Mouse (Mus musculus): Measurements from ENCODE around the gene Lrfn4.

Lrfn4 gene

DNA sequence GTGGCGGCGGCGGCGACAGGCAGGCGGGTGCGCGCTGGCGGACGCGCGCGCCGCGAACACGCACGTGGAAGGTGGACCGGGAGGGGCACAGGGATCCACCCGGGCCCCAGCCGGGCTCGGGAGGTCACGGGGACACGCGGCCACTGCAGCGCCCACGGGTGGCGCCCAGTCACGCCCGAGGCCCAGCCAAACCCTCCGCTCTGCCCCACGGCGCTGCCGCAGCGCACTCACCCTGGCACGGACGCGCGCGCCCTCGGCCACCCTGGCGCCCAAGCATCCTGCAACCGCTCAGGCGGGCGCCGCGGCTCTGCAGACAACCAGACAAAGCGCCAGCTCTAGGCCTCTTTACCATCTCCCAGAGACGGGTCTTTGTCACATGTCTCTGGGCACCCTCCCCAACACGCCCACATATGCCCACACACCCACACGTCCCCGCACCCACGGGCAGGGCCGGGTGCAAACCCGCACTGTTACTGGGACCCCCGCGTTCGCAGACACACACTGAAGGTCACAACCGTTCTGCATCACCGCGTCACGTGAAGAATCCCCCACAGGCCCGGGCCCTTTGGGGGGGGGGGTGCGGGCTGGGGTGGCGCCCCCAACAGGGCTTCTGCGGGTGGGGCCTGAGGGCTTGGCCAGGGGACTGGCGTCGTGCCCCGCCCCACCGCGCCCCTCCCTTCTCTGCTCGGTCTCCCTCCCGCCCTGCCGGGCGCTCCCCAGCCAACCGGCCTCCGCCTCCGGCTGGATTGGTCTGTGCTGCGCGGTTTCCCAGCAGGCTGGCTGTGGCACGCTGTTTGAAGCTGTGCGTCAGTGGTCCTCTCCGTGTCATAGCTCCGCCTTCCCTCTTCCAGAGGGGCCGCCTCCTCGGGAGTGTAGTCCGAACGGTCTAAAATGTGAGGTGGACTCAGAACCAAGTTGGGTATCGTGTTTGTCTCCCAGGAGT lies at the start of gene Lrfn4:
TSS of gene Lrfn4 (minus strand) at position 517 of the 943 bp plus-strand sequence.
- peak; percentile 84 for DNase-seq (ENCODE audit: low spot score)

DNA sequence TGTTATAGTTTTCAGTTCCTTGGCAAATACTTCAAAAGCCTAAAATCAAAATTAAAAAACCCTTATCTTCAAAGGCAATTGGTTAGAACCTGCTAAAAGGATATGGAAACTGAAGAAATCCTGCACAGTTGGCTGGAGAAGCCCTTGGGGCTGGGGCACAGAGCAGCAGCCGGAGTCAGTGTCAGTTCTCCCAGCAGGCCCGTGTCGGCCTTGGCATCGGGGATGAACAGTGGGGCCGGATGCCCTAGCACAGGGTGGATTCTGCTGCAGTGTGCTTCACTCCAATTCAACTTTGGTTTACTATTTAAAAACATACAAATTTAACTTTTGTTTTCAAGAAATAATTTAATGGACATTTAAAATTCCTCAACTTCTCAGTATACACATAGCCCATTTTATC lies 42.7 kb upstream of the Lrfn4 start:
- DNase-seq (ENCODE audit: low spot score), result no peak

DNA sequence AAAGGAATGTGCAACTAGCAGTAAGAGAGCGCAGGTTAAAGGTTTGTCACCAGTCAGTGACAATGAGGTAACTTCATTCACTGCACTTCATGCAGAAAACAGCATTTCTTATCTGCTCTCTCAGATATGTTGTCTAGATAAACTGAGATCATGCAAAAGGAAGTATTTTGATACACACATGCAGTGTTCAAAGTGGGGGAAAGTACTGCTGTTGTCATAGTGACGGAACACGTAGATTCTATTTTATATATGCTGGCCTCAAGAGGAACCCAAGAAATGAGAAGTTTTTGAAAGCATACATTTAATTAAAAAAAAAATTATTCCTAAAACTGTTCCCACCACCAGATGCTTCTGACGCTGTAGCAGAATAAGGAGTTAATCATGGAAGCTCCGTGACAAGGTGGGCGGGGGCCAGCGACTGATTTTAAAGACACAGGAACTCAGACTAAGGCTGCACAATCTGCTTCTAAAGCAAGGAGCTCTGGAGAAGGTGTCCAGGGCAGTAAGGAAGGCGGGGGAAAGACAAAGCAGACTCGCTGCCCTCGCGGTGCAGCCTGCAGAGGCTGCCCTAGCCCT lies 31.5 kb upstream of the Lrfn4 start:
- no peak for DNase-seq (ENCODE audit: low spot score)

DNA sequence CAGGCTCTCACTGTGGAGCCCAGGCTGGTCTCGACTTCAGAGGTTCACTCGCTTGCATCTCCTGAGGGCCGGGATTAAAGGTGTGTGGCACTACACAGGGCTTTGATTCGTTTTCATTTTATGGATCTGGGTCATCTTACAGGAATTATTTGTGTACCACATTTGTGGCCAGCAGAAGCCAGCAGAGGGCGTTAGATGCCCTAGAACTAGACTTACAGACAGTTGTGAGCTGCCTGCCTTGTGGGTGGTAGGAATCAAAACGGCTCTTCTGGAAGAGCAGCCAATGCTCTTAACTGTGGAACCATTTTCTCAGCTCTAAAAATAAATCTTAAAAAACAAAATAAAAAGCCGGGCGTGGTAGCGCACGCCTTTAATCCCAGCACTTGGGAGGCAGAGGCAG lies 28.8 kb upstream of the Lrfn4 start:
- DNase-seq (ENCODE audit: low spot score), result no peak

DNA sequence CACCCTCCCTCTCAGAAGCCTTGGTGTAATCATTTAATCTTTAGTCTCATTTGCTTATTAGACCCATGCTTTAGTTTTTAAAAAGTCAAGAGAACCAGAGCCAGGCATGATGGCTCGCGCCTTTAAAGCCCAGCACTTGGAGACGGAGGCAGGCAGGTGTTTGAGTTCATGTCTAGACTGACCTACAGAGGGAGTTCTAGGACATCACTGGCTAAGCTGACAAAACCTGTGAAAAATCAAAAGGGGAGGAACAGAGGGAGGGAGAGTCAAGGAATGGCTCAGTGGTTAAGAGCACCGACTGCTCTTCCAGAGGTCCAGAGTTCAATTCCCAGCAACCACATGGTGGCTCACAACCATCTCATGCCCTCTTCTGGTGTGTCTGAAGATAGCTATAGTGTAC lies 20.5 kb upstream of the Lrfn4 start:
- no peak for DNase-seq (ENCODE audit: low spot score)

DNA sequence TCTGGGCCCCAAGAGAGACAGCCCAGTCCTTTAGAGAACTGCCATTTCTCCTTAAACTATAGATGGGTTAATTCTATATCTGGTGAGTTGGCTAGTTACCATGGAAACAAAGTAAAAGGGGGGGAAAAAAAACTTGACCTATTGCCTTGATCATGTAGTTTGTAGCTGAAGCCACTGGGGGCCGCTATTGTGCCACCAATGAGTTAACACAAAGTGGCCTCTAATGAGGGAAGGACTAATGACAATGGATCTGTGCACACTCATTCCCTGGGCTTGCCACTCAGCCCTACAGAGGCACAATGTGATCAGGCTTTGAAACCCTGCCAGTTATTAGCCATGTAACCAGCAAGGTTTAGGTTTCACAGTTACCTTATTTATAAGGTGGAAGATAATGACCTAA lies 13.4 kb upstream of the Lrfn4 start:
- DNase-seq (ENCODE audit: low spot score), result peak; percentile 71

DNA sequence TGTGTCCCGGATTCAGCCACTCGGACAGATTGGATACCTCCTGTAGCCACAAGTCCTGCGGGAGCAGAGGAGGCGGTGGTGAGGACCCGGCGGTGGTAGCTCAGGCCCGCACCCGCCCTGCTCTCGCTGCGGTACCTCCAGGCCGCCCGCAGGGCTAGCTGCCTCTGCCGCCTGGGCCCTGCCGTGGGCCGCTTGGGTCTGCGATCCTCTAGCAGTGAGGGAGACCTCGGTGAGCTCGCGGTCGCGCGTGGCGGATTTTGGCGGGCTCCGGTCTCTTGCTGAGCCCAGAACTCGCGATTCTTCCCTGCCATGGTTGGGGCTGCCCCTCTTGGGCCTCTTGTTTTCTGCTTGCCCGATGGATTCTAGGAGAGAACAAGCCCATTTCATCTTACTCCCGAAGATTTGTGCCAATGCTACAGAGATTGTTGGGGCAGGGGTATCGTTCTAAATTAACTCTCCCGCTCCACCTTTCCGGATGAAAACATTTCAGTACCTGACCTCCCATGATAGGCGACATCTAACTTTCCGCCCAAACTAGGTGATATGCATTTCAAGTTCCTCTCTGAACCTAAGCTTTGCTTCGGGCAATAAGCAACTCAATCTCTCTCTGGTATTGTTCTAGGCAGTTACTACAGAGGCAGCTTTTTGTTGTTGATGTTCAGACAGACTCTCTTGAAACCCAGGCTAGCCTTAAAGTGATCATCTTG lies 10.5 kb upstream of the Lrfn4 start:
- no peak for DNase-seq (ENCODE audit: low spot score)

DNA sequence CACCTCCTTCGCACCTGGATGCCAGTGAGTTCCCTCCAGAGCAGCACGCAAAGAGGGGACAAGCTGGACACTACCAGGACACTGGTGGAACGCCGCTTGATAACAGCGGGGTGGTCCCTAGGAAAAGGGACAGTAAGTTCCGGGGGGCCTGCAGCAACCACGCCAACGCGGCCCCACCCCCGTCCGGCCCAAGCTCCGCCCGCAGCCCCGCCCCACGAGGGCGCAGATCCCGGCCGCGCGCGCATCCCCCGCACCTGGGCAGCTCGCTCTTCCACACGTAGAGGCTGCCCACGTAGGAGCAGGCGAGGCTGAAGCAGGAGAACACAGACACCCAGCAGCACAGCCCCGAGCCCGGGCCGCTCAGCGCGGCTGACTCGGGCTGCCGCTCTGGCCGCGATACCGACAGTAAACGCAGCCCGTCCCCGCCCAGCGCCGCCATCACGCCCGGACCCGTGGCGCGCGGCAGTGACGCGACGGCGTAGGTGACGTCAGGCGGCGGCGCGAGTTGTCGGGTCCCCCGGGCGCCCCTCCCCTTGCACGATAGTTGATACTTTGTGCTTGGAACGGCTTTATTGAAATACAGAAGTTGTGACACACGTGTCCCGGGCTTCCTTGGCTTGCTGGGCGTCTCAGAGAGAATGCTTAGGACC lies 9.8 kb upstream of the Lrfn4 start, which contains the start of gene Rce1:
TSS of gene Rce1 (minus strand) at position 463 of the 650 bp plus-strand sequence.
- peak; percentile 82 for DNase-seq (ENCODE audit: low spot score)

DNA sequence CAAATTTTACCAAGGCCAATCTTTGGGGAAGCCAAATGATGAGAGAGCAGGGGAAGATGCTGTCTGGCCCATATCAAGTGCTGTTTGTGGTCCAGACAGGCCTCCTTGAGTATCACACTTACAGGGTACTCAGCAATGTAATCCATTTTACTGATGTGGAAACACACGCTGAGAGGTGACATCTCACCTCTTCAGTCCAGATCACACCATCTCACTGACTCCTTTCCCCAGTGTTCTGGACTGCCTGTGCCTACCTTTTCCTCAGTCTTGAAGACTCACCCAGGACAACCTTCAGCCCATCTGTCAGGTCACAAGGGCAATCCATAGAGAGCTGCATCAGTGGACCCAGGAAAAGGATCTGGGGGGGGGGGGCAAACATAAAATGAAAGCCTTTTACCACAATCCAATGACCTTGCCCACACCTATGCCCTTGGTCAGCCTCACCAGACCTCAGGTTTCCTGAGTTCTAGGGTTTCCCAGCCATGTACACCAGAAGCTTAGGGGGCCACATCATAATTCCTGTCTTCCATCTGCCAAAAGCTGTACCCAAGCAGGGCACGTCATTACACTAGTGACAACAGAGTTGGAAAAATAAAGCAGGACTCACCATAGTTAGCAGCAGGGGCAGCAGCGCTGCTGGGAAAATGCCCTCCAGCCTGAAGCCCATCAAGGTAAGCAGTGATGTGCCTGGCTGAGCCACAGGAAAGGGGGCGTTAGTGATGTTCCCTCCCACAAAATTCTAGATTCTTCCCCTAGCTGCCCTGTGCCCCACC lies 9.1 kb upstream of the Lrfn4 start:
- DNase-seq (ENCODE audit: low spot score), result no peak

DNA sequence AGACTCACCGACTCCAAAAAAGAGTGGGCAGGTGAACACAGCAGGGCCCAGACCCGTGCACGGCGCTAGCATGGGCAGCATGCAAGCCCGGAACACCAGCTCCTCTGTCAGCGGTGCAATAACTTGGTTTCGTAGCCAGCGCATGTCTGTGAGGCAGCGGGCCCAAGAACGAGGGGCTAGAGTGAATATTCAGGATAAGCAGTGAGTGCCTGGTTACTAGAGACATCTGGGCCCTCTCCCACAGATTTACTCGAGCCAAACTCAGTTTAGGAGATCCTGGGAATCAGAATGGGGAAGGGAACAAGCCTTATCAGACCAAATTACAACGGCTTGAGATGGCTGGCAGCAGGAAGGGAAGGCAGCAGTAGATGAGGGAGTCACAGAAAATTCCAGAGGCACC lies 8.5 kb upstream of the Lrfn4 start:
- no peak for DNase-seq (ENCODE audit: low spot score)

DNA sequence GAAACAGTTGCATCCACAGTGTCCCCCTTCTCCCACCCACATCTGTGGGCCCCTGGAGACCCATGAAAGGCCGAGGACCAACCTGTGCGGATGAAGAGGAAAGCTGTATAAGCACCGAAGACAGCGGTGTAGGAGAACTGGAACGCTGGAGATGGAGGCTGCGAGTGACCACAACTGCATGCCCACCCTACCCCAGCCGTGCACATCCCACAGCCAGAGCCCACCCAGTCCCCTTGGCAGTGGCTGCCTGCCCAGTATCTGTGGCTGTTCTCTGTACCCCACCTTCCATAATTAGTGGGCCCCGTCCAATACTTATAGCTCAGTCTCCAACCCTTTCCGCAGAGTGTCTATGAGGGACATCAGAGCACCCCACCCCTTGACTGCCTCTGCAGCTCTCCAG lies 8.0 kb upstream of the Lrfn4 start:
- no peak for DNase-seq (ENCODE audit: low spot score)

DNA sequence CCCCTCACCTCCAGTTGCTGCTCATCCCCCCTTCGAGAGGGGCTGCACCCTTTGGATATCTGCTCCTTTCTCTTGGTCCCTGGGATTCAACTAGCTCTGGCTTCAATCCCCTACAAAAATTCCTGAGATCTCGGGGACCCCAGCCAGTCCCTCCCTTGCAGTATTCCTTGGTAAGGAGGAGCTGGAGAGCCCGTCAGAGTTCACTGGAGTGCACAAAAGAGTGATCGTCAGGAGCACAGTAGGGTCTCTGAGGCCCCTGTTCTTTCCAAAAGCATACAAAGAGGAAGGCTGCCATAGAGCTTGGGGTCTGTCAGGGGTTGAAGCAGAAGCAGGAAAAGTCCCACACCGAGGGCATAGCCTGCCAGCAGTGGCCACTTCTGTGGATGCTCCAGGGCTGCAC lies 7.3 kb upstream of the Lrfn4 start:
- no peak for DNase-seq (ENCODE audit: low spot score)

DNA sequence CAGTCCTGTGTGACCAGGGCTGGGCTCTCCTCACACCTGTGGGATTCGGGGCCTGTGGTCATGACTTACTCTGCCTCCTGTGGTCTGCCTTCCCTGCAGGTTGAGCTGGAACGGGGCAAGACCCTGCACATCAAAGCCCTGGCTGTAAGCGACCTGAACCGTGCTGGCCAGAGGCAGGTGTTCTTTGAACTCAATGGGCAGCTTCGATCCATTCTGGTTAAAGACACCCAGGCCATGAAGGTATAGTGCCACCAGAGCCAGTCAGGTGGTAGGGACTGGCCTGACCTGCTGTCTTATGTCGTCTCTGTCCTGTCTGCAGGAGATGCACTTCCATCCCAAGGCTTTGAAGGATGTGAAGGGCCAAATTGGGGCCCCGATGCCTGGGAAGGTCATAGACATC lies 5.3 kb upstream of the Lrfn4 start:
- no peak for DNase-seq (ENCODE audit: low spot score)

DNA sequence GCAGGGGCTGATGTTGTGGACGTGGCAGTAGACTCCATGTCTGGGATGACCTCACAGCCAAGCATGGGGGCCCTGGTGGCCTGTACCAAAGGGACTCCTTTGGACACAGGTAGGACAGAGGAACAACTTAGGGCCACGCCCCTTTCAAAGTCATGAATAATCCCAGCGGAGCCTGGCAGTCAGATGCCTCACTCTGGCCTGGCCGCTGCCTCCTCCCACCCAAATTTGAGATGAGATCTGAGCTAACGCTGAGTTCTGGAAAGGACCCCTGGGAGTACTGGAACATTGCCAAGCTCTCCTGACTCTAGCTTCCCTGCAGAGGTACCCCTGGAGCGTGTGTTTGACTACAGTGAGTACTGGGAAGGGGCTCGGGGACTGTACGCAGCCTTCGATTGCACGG lies 4.0 kb upstream of the Lrfn4 start:
- no peak for DNase-seq (ENCODE audit: low spot score)

DNA sequence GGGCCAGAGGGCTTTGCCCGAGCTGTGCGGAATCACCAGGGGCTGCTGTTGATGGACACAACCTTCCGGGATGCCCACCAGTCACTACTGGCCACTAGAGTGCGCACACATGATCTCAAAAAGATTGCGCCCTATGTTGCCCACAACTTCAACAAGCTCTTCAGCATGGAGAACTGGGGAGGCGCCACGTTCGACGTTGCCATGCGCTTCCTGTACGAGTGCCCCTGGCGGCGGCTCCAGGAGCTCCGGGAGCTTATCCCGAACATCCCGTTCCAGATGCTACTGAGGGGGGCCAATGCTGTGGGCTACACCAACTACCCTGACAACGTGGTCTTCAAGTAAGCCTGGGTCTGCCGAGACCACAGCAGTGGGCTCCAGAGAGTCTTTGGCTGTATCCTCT lies 2.7 kb upstream of the Lrfn4 start:
- DNase-seq (ENCODE audit: low spot score), result no peak

DNA sequence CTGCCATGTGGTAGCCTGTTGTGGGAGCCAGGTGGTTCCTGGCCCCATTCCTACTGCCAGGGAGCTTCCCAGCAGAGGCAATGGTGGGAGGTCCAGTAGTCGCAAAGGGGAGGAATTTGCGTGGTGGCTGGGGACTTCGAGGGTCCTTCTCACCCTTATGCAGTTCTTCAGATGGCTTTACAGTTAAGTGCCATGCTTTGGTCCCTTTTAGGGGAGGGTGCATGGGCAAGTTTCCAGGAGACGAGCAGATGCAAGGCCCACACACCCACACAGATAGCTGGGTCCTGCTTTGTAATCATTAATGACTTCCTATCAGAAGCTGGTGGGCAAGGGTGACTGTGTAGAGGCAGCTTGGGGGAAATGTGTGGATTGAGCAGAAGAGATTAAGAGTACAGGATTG lies 1.1 kb upstream of the Lrfn4 start:
- DNase-seq (ENCODE audit: low spot score), result no peak

DNA sequence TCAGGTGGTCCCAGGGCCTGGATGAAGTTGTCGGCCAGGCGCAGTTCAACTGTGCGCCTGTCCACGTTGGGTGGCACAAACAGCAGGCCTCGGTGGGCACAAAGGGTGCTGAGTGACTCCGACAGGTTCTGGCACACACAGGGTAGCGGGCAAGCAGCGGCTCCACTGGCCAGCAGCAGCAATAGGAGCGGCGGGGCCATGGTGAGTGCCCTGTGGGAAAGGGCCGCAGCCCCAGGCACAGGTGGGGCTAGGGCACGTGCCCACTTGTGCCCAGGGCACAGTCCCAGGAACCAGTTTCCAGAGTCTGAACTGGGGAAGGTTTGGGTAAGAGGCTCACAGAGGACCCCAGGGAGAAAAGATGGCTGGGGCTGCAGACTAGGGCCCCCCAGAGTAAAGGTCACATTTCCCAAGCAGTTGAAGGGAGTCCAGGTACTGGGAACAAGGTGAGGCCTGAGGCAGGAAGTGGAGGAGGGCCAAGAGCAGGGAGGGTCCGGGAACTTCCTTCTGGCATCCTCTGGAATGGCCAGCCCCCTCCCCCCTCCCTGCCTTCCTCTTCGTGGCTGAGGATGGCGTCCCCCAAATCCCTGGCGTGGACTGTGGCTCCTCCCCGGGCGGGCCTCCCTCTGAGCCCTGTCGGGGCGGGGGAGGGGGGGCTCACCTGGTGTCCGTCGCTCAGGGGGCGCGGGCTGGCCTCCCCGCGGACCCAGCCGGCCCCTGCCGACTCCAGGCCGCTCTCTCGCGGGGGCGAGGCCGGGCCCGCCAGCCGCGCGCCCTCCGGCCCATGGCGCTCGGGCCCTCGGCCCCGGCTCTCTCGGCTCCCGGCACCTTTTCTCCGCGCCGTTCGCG lies 939 bp downstream of the Lrfn4 start:
- no peak for DNase-seq (ENCODE audit: low spot score)

DNA sequence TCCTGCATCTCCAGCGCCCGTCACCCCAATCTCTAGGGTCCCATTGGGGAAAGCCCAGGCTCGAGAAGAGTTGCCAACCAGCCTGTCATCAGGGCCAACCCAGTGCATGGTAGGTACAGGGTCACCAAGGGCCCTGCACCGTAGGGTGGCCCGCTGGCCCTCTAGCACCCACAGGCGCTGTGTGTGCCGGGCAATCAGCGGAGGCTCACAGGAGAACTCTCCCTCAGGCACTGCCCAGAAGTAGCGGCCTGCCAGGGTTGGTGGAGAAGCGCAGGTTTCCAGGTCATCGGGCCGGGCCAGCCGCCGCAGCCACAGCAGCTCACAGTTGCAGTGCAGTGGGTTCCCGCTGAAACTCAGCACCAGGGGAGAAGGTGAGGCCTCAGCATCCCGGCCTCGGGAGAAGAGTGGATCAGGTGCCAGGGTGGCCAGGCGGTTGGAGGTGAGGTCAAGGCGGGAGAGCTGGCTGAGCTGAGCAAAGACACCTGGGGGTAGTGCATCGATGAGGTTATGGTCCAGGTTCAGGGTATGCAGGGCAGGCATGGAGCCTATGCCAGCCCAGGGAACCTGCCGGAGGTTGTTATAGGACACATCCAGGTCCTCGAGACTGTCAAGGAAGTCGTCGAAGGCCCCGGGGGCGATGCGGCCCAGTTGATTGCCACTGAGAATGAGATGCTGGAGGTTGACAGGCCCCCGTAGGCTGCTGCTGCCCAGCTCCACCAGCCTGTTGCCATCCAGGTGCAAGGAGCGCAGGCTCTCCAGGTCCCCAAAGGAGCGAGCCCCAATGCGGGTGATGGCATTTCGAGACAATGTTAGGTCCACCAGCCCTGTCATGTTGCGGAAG lies 1.8 kb downstream of the Lrfn4 start:
- DNase-seq (ENCODE audit: low spot score), result no peak

DNA sequence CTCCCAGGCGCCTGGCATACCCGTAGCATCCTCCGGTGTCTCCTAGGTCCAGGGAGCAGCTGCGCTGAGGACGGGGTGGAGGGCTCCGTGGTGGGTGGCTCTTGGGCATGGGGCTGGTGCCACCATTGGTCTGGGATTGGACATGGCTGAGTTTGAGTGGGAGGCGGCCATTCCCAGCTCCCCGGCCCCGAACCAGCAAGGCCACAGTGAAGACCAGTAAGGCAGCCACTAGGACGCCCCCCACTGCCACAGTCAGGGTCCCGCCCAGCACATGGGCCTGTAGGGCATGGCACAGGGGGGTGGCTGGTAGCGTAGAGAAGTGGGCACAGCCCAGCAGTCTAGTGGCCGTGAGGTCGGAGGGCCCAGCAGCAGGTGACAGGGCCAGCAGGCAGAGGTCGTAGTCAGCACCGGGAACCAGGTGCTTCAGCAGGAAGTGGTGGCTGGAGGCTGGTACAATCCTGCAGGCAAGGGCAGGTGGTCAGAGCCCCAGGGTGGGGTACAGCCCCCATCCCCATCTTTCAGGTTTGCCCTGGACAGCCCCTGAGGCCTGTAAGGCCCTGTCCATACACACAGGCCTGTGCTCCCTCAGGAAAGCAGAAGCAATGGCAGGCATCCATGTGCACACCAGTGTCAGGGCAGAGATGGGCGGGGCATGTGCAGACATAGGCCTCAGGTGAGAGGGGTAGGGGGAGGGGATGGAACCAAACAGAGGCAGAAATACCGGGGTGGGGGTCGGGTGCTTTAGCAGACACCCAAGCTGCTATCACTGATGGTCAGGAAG lies 3.1 kb downstream of the Lrfn4 start:
- no peak for DNase-seq (ENCODE audit: low spot score)
